Mouse (Mus musculus) myocyte (in vitro differentiated cells): ENCODE results near the gene Tfcp2.

ENCODE experiments used
- MYOG ChIP-seq, 3 experiments: IDR thresholded peaks; one replicate each; pipeline ENCODE4 v1.6.1; 2011; ENCODE audit warnings: control low read depth in 2 of 3, low read depth in 2 of 3, mild to moderate bottlenecking in 2 of 3; ENCODE audit not compliant: insufficient read length in 2 of 3, control insufficient read depth in 1 of 3, insufficient read depth in 1 of 3
- POLR2AphosphoS2 ChIP-seq: IDR thresholded peaks from one replicate; pipeline ENCODE4 v1.6.1; 2011; ENCODE audit warnings: low read depth, control low read depth; ENCODE audit not compliant: insufficient read length

DNA sequence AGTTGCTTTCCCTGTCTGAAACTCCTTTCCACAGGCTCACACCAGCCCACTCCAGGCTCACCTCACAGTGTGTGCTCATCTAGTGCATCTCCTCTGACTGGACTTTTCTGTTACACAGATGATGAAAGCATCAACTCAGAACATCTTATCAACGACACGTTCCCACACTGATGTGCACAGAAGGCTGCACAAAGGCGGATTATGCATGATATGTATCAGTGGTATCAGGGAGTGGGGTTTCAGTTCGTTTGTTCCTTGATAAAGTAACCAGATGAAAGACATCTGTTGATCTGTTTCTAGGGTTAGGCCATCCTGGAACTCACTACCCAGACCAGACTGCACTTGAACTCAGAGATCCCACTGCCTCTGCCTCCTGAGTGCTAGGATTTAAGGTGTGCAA lies 38.4 kb downstream of the Tfcp2 start:
- TF ChIP-seq POLR2AphosphoS2 (no peak), MYOG (IDR thresholded peaks at IDR 0.05; ENCODE audit: control insufficient read depth in 1 of 3, insufficient read depth in 1 of 3, insufficient read length in 2 of 3, low read depth in 2 of 3) (no peak)
